In genomic region chr1:180356176-180356575, GRCm38 (mm10) we compare ENCODE assay signal across 12 mouse cellular contexts. TPM values are rescaled to one million over a fixed set of nuclear protein-coding genes. Genes with fewer than 3 reads are reported as not detected.
DNase-seq lines count a peak whose midpoint lies in the region; ATAC-seq lines count a peak whose summit lies in the region.
"Had no signal": no experiment of that assay in that cellular context is flagged by ENCODE, and none has a peak within 500 bp of the region (broad histone marks: within the 10 kb centered on the region; RNA-seq: fewer than 3 reads in every experiment).

No protein-coding gene starts in this region.

- no peaks in the 10 kb centered on the region for H3K27me3 ChIP-seq in hindbrain, embryonic 13.5 days
- H3K27me3 ChIP-seq in hindbrain, embryonic 16.5 days (replicated peaks; ENCODE audit: control insufficient read depth, insufficient read depth, low read length), result no peaks in the 10 kb centered on the region
- H3K27me3 ChIP-seq: neural tube, embryonic 12.5 days had no signal

- DNase-seq in B cell, adult 2 months, result peak; percentile 50 to 52
- no peak for DNase-seq in layer of hippocampus, postnatal 25 days (ENCODE audit: extremely low spot score in 1 of 2, low spot score in 1 of 2)
- DNase-seq: adrenal gland, postnatal 25 days; kidney, adult 9 months had no signal

- peaks cover 7% of the 10 kb centered on the region; the same call in 1 of the 2 replicates for H3K4me1 ChIP-seq in hindbrain, embryonic 13.5 days (replicated peaks)
- peaks cover 3% of the 10 kb centered on the region for H3K4me1 ChIP-seq in hindbrain, embryonic 16.5 days (ENCODE audit: control insufficient read depth, insufficient read depth, low read depth, low read length)
- peaks cover 64% of the 10 kb centered on the region for H3K4me1 ChIP-seq in brown adipose tissue, adult 24 weeks (ENCODE audit: control insufficient read depth, insufficient read depth, insufficient read length, low read length)

- 78% methylated on average over 4 of the region's 4 CpGs for WGBS in hindbrain, embryonic 13.5 days
- WGBS in hindbrain, embryonic 16.5 days, result 87% methylated on average over 4 of the region's 4 CpGs

- no peak overlapping the region for H3K4me2 ChIP-seq in hindbrain, embryonic 13.5 days
- H3K4me2 ChIP-seq in hindbrain, embryonic 16.5 days (ENCODE audit: low read length), result no peak overlapping the region
- H3K4me2 ChIP-seq: neural tube, embryonic 12.5 days had no signal

- no peaks in the 10 kb centered on the region for H3K36me3 ChIP-seq in hindbrain, embryonic 13.5 days
- H3K36me3 ChIP-seq in hindbrain, embryonic 16.5 days (ENCODE audit: control insufficient read depth, insufficient read depth, low read length), result no peaks in the 10 kb centered on the region
- H3K36me3 ChIP-seq: neural tube, embryonic 12.5 days had no signal

- peak overlapping the region; percentile 60 for H3K9ac ChIP-seq in hindbrain, embryonic 13.5 days
- H3K9ac ChIP-seq in hindbrain, embryonic 16.5 days (ENCODE audit: low read depth, low read length), result no peak overlapping the region
- H3K9ac ChIP-seq: neural tube, embryonic 12.5 days had no signal

- H3K9me3 ChIP-seq in hindbrain, embryonic 13.5 days, result no peaks in the 10 kb centered on the region
- H3K9me3 ChIP-seq in hindbrain, embryonic 16.5 days (ENCODE audit: control insufficient read depth, low read length), result no peaks in the 10 kb centered on the region
- H3K9me3 ChIP-seq: neural tube, embryonic 12.5 days had no signal

- no peak overlapping the region for H3K4me3 ChIP-seq in hindbrain, embryonic 13.5 days
- H3K4me3 ChIP-seq in hindbrain, embryonic 16.5 days (ENCODE audit: low read length), result no peak overlapping the region
- H3K4me3 ChIP-seq in brown adipose tissue, adult 24 weeks (ENCODE audit: insufficient read depth, low read depth, low read length), result 0 out of 2 replicates have a peak overlapping the region, but pooled peaks have one; percentile 17
- H3K4me3 ChIP-seq: neural tube, embryonic 12.5 days had no signal

- no peak for ATAC-seq in hindbrain, embryonic 13.5 days (ENCODE audit: low FRiP score)
- no peak for ATAC-seq in hindbrain, embryonic 16.5 days
- ATAC-seq in megakaryocyte progenitor cell, adult 5-6 weeks (replicated peaks; ENCODE audit: poor library complexity), result peak; percentile 18; the same call in 1 of the 2 replicates
- no peak for ATAC-seq in frontal cortex, adult (ENCODE audit: low TSS enrichment)
- ATAC-seq in erythroblast, adult 5-6 weeks (replicated peaks; ENCODE audit: low FRiP score, poor library complexity, severe bottlenecking), result no peak
- ATAC-seq: lung, postnatal 0 days had no signal

- no peak overlapping the region for H3K27ac ChIP-seq in hindbrain, embryonic 13.5 days
- no peak overlapping the region for H3K27ac ChIP-seq in hindbrain, embryonic 16.5 days (ENCODE audit: low read depth, low read length)
- H3K27ac ChIP-seq in brown adipose tissue, adult 24 weeks (replicated peaks; ENCODE audit: low read depth, low read length), result peak overlapping the region; percentile 75
- H3K27ac ChIP-seq: neural tube, embryonic 12.5 days had no signal

RNA-seq across cellular contexts. Expression of gene Itpkb, which starts 25.9 kb away (rescaled TPM):
- 2.6 and 3.4 TPM in 2 replicates for polyA plus RNA-seq in hindbrain, embryonic 13.5 days (2015; fragmentation: Nextera tagmentation; extraction: Ambion mirVana)
- 3.8 and 4.0 TPM in 2 replicates for polyA plus RNA-seq in hindbrain, embryonic 16.5 days (2015; fragmentation: Nextera tagmentation; extraction: Ambion mirVana)
- polyA plus RNA-seq in brown adipose tissue, adult 24 weeks (2012; ENCODE audit: insufficient read depth, insufficient read length, missing spikeins), result 15.8 and 21.6 TPM in 2 replicates
- total RNA-seq in megakaryocyte progenitor cell, adult 5-6 weeks (2015), result 10.8 and 12.3 TPM in 2 replicates
- total RNA-seq in megakaryocyte progenitor cell, adult 5-6 weeks (2017), result 9.6 and 11.7 TPM in 2 replicates
- total RNA-seq in erythroblast, adult 5-6 weeks (2015; ENCODE audit: low replicate concordance), result 2.3 and 4.0 TPM in 2 replicates
- 2.4 and 3.2 TPM in 2 replicates for total RNA-seq in erythroblast, adult 5-6 weeks (2017; ENCODE audit: low replicate concordance)
- 10 to 100 TPM; 24.4 to 26.5 TPM for total RNA-seq in layer of hippocampus, postnatal 25 days (2021)

Comparison
In these comparisons a context has a peak if more than half of its experiments do, and no peak if none do; other contexts are left out.
1. DNase-seq: peak in B cell, adult 2 months (2 of 2); none in layer of hippocampus, postnatal 25 days (0 of 2).